Mouse (Mus musculus) intestine, embryonic 14.5 days (tissue): ENCODE data around the gene Pdilt. TPM values are rescaled to one million over a fixed set of nuclear protein-coding genes. Genes with fewer than 3 reads are reported as not detected.

ENCODE experiments used
- polyA plus RNA-seq: library from polyadenylated mRNA; unstranded; fragments of >200 nt; fragmentation: Nextera tagmentation; extraction: Ambion mirVana; gene quantifications from 2 replicates; pipeline ENCODE4 v1.2.1, GENCODE M21; 2014

Gene Pdilt
- polyA plus RNA-seq, 1 experiment from 2014 or later = not detected

Other genes with a start within 250 kb of the Pdilt start
- gene Gp2, start 64.2 kb downstream of the Pdilt start, polyA plus RNA-seq = not detected in 2 replicates
- gene Umod, start 44.2 kb downstream of the Pdilt start, polyA plus RNA-seq = not detected in 2 replicates
- not detected in 2 replicates for gene Acsm5, start 4.0 kb downstream of the Pdilt start, polyA plus RNA-seq
- not detected in 2 replicates for gene Acsm2, start 30.9 kb upstream of the Pdilt start, polyA plus RNA-seq
- gene Acsm1, start 83.5 kb upstream of the Pdilt start, polyA plus RNA-seq = not detected in 2 replicates
- gene Acsm4, start 166.5 kb upstream of the Pdilt start, polyA plus RNA-seq = not detected in 2 replicates
- 84.4 and 90.9 TPM in 2 replicates for gene Thumpd1, start 197.3 kb upstream of the Pdilt start, polyA plus RNA-seq
- 4.9 and 7.1 TPM in 2 replicates for gene Acsm3, start 237.4 kb upstream of the Pdilt start, polyA plus RNA-seq